Mouse (Mus musculus) heart, postnatal 36 days (tissue): Measurements from ENCODE around the gene Trim39. TPM values are rescaled to one million over a fixed set of nuclear protein-coding genes. Genes with fewer than 3 reads are reported as not detected.

Experiments
- DNase-seq, 2 experiments: peaks; one replicate each; pipeline ENCODE4 v3.0.0; 2021 to 2022
- intact Hi-C: fragments of 180-260 bp; cut with DNase I; formaldehyde crosslinking; loops from one replicate; pipeline ENCODE4 v1.15.1; 2025
- total RNA-seq, 2 experiments: library from RNA; stranded (reverse); gene quantifications; 2 replicates each; pipeline ENCODE4 v1.2.3; 2021

Gene Trim39
- total RNA-seq = 1 to 10 TPM; 6.5 to 7.6 TPM

GRCm38 (mm10) chr17:36271586-36272256 lies at the start of gene Trim39:
Gene Trim39, minus strand, starts transcription at chr17:36272247.
- intact Hi-C loops = loop anchor here (10.0 kb wide), 1 partner anchor 673 kb away; the partner anchor contains the start of gene Rnf39
- DNase-seq = peak in 1 of 2 experiments; percentile 98

- intact Hi-C loops = no loop called here
- no peak for DNase-seq
These were observed 43.7 kb upstream of the Trim39 start for GRCm38 (mm10) chr17:36315689-36316253.

- intact Hi-C loops = no loop called here
- peak; percentile 28 to 33 for DNase-seq
These were observed 43.1 kb upstream of the Trim39 start for GRCm38 (mm10) chr17:36315041-36315688.

- peak in 1 of 2 experiments; percentile 8 for DNase-seq
- intact Hi-C loops = no loop called here
These were observed 42.5 kb upstream of the Trim39 start for GRCm38 (mm10) chr17:36314511-36314910.

GRCm38 (mm10) chr17:36309293-36309692 lies 37.2 kb upstream of the Trim39 start:
- intact Hi-C loops = loop anchor here (1.0 to 5.0 kb wide), 3 partner anchors 48 to 478 kb away; no protein-coding TSS in a partner anchor
- no peak for DNase-seq

GRCm38 (mm10) chr17:36308855-36309254 lies 36.8 kb upstream of the Trim39 start:
- intact Hi-C loops = loop anchor here (1.0 to 5.0 kb wide), 3 partner anchors 48 to 478 kb away; no protein-coding TSS in a partner anchor
- DNase-seq = peak; percentile 48 to 53

GRCm38 (mm10) chr17:36286390-36286789 lies 14.3 kb upstream of the Trim39 start, which contains the start of gene H2-M10.2:
Gene H2-M10.2, minus strand, starts transcription at chr17:36286490.
- intact Hi-C loops = no loop called here
- DNase-seq = no peak

GRCm38 (mm10) chr17:36281521-36282245 lies 9.6 kb upstream of the Trim39 start:
- intact Hi-C loops = no loop called here
- no peak for DNase-seq

- no peak for DNase-seq
- intact Hi-C loops = loop anchor here (10.0 kb wide), 1 partner anchor 670 kb away; the partner anchor contains the start of gene Rnf39
These were observed 2.7 kb upstream of the Trim39 start for GRCm38 (mm10) chr17:36274776-36275175.

- intact Hi-C loops = loop anchor here (10.0 kb wide), 1 partner anchor 671 kb away; the partner anchor contains the start of gene Rnf39
These were observed 1.7 kb upstream of the Trim39 start for GRCm38 (mm10) chr17:36273796-36274195.

GRCm38 (mm10) chr17:36272643-36273366 lies 758 bp upstream of the Trim39 start:
- intact Hi-C loops = loop anchor here (10.0 kb wide), 1 partner anchor 672 kb away; the partner anchor contains the start of gene Rnf39
- no peak for DNase-seq

More at GRCm38 (mm10) chr17:36273796-36274195, 1.7 kb upstream of the Trim39 start:
- no peak for DNase-seq

GRCm38 (mm10) chr17:36270956-36271585 lies 976 bp downstream of the Trim39 start:
- DNase-seq = peak; percentile 86 to 98
- intact Hi-C loops = loop anchor here (10.0 kb wide), 1 partner anchor 674 kb away; the partner anchor contains the start of gene Rnf39

GRCm38 (mm10) chr17:36265834-36266233 lies 6.2 kb downstream of the Trim39 start:
- DNase-seq = no peak
- intact Hi-C loops = no loop called here

GRCm38 (mm10) chr17:36264273-36264925 lies 7.6 kb downstream of the Trim39 start:
- intact Hi-C loops = no loop called here

GRCm38 (mm10) chr17:36261511-36262166 lies 10.4 kb downstream of the Trim39 start:
- intact Hi-C loops = no loop called here
- DNase-seq = no peak

More at GRCm38 (mm10) chr17:36264273-36264925, 7.6 kb downstream of the Trim39 start:
- DNase-seq = no peak

GRCm38 (mm10) chr17:36257969-36258368 lies 14.1 kb downstream of the Trim39 start, which contains the start of gene Rpp21:
Gene Rpp21, minus strand, starts transcription at chr17:36258069.
- no peak for DNase-seq
- intact Hi-C loops = loop anchor here (10.0 kb wide), 1 partner anchor 583 kb away; the partner anchor contains the start of gene Gtf2h4

GRCm38 (mm10) chr17:36257241-36257947 lies 14.7 kb downstream of the Trim39 start:
- intact Hi-C loops = loop anchor here (10.0 kb wide), 1 partner anchor 583 kb away; the partner anchor contains the start of gene Gtf2h4
- peak; percentile 78 to 84 for DNase-seq
